Mouse (Mus musculus) kidney, adult 2 months (tissue): ENCODE data around the gene Slc51a. TPM values are rescaled to one million over a fixed set of nuclear protein-coding genes. Genes with fewer than 3 reads are reported as not detected.

Experiments
- DNase-seq: peaks from one replicate; pipeline ENCODE4 v3.0.0; 2021
- H3K27ac ChIP-seq: fragments of 200-500 bp; 2 replicates; pipeline ENCODE4 v1.5.1; 2012; ENCODE audit warnings: low read depth, low read length, control low read depth, inconsistent platforms; ENCODE audit not compliant: insufficient read depth
- H3K27me3 ChIP-seq: fragments of 200-500 bp; replicated peaks from 2 replicates; pipeline ENCODE4 v1.6.1; 2012; ENCODE audit warnings: mild to moderate bottlenecking, moderate library complexity, low read length, inconsistent platforms; ENCODE audit not compliant: control insufficient read depth, insufficient read depth
- H3K36me3 ChIP-seq: fragments of 200-500 bp; 2 replicates; pipeline ENCODE4 v1.6.1; 2012; ENCODE audit warnings: mild to moderate bottlenecking, moderate library complexity, low read length, inconsistent platforms; ENCODE audit not compliant: control insufficient read depth, insufficient read depth
- H3K4me1 ChIP-seq: fragments of 200-500 bp; 2 replicates; pipeline ENCODE4 v1.6.1; 2011; ENCODE audit warnings: low read length; ENCODE audit not compliant: control insufficient read depth, insufficient read depth
- H3K4me3 ChIP-seq: fragments of 200-500 bp; 2 replicates; pipeline ENCODE4 v1.5.1; 2011; ENCODE audit warnings: mild to moderate bottlenecking, low read depth, low read length, control low read depth; ENCODE audit not compliant: insufficient read depth
- CTCF ChIP-seq: fragments of 200-500 bp; conservative IDR thresholded peaks from 2 replicates; pipeline ENCODE4 v1.5.1; 2011; ENCODE audit warnings: low read depth, mild to moderate bottlenecking, control low read depth, low read length, moderate library complexity, mixed read lengths; ENCODE audit not compliant: insufficient read depth, insufficient read length
- POLR2A ChIP-seq: fragments of 200-500 bp; IDR thresholded peaks from one replicate; pipeline ENCODE4 v1.6.1; 2011; ENCODE audit warnings: low read depth, low read length, control low read depth
- WGBS: fragments of 180-500 bp; shearing (Covaris S2); methylation state at CpG from one replicate; pipeline ENCODE4 v1.1.7; 2018; 5-methylcytosine and 5-hydroxymethylcytosine counted together
- polyA plus RNA-seq: library from polyadenylated mRNA; depleted of rRNA; stranded (reverse); fragments of >200 nt; gene quantifications from 2 replicates; pipeline ENCODE4 v1.2.3, GENCODE M21; 2012

The Slc51a gene
- polyA plus RNA-seq, 1 experiment = 97.3 TPM

- TF ChIP-seq POLR2A = no peak
- no peak for TF ChIP-seq CTCF
- H3K4me1 ChIP-seq = 0 out of 2 replicates have a peak, but pooled peaks cover 3% of the 10 kb centered on the region
- no peaks in the 10 kb centered on the region for H3K36me3 ChIP-seq
- no peak overlapping the region for H3K27ac ChIP-seq
- H3K4me3 ChIP-seq = no peak overlapping the region
- WGBS = 69% methylated on average over 3 of the region's 3 CpGs
- DNase-seq = no peak
- no peaks in the 10 kb centered on the region for H3K27me3 ChIP-seq
Observed at GRCm38 (mm10) chr16:32508506-32509065, 20.9 kb upstream of the Slc51a start.

GRCm38 (mm10) chr16:32508035-32508434 is 20.4 kb upstream of the Slc51a start:
- WGBS = 85% methylated on average over 5 of the region's 5 CpGs
- no peak for TF ChIP-seq POLR2A
- no peak for TF ChIP-seq CTCF

GRCm38 (mm10) chr16:32507407-32507806 is 19.7 kb upstream of the Slc51a start:
- Histone ChIP-seq H3K27ac (no peak overlapping the region), H3K27me3 (no peaks in the 10 kb centered on the region), H3K4me3 (no peak overlapping the region), H3K4me1 (no peaks in the 10 kb centered on the region), H3K36me3 (no peaks in the 10 kb centered on the region)
- DNase-seq = peak; percentile 50
- WGBS = 21% methylated on average over 9 of the region's 9 CpGs
- TF ChIP-seq POLR2A (no peak), CTCF (peak; percentile 96)

More at GRCm38 (mm10) chr16:32508035-32508434, 20.4 kb upstream of the Slc51a start:
- no peaks in the 10 kb centered on the region for H3K27me3 ChIP-seq
- DNase-seq = no peak
- no peak overlapping the region for H3K4me3 ChIP-seq
- 0 out of 2 replicates have a peak, but pooled peaks cover 3% of the 10 kb centered on the region for H3K4me1 ChIP-seq
- H3K27ac ChIP-seq = no peak overlapping the region
- no peaks in the 10 kb centered on the region for H3K36me3 ChIP-seq

GRCm38 (mm10) chr16:32506868-32507267 is 19.2 kb upstream of the Slc51a start:
- H3K4me1 ChIP-seq = no peaks in the 10 kb centered on the region
- no peak for TF ChIP-seq CTCF
- TF ChIP-seq POLR2A = no peak
- H3K27me3 ChIP-seq = no peaks in the 10 kb centered on the region
- H3K27ac ChIP-seq = no peak overlapping the region
- no peak overlapping the region for H3K4me3 ChIP-seq
- H3K36me3 ChIP-seq = no peaks in the 10 kb centered on the region
- no peak for DNase-seq
- WGBS = 80% methylated on average over 7 of the region's 7 CpGs

- Histone ChIP-seq H3K27ac (no peak overlapping the region), H3K4me3 (no peak overlapping the region), H3K36me3 (no peaks in the 10 kb centered on the region), H3K4me1 (no peaks in the 10 kb centered on the region), H3K27me3 (no peaks in the 10 kb centered on the region)
- WGBS = 85% methylated on average over 8 of the region's 8 CpGs
- TF ChIP-seq CTCF = no peak
- TF ChIP-seq POLR2A = no peak
- DNase-seq = no peak
Observed at GRCm38 (mm10) chr16:32506298-32506697, 18.6 kb upstream of the Slc51a start.

GRCm38 (mm10) chr16:32503633-32504032 is 16.0 kb upstream of the Slc51a start:
- TF ChIP-seq POLR2A (no peak), CTCF (no peak)
- no peak for DNase-seq
- 64% methylated on average over 6 of the region's 6 CpGs for WGBS
- H3K27me3 ChIP-seq = no peaks in the 10 kb centered on the region
- H3K36me3 ChIP-seq = no peaks in the 10 kb centered on the region
- H3K4me3 ChIP-seq = no peak overlapping the region
- H3K27ac ChIP-seq = no peak overlapping the region
- H3K4me1 ChIP-seq = no peaks in the 10 kb centered on the region

- no peaks in the 10 kb centered on the region for H3K27me3 ChIP-seq
- H3K4me1 ChIP-seq = no peaks in the 10 kb centered on the region
- H3K36me3 ChIP-seq = no peaks in the 10 kb centered on the region
- TF ChIP-seq CTCF = no peak
- TF ChIP-seq POLR2A = no peak
- no peak overlapping the region for H3K4me3 ChIP-seq
- no peak overlapping the region for H3K27ac ChIP-seq
- 81% methylated on average over 12 of the region's 12 CpGs for WGBS
- no peak for DNase-seq
Observed at GRCm38 (mm10) chr16:32502621-32503335, 15.1 kb upstream of the Slc51a start.
